Mouse (Mus musculus): Measurements from ENCODE around the gene Olfr839-ps1.

Olfr839-ps1 gene

GRCm38 (mm10) chr9:19177212-19177611 lies at the start of gene Olfr839-ps1:
Gene Olfr839-ps1, minus strand, starts transcription at chr9:19177312.
- DNase-seq, result no peak

GRCm38 (mm10) chr9:19136017-19136416 lies 41.1 kb downstream of the Olfr839-ps1 start, which contains the start of gene Olfr837:
Gene Olfr837, plus strand, starts transcription at chr9:19136317.
- DNase-seq, result no peak

- no peak for DNase-seq
These were observed 57.0 kb downstream of the Olfr839-ps1 start, which contains the start of gene Olfr836 for GRCm38 (mm10) chr9:19120082-19120481. Gene Olfr836, plus strand, starts transcription at chr9:19120382.
